Mouse (Mus musculus) kidney, postnatal 10 days (tissue): ENCODE measurements around the gene Cops4.

ENCODE experiments used
- DNase-seq: peaks from one replicate; pipeline ENCODE4 v3.0.0; 2021; ENCODE audit warnings: mixed read lengths

The Cops4 gene

DNA sequence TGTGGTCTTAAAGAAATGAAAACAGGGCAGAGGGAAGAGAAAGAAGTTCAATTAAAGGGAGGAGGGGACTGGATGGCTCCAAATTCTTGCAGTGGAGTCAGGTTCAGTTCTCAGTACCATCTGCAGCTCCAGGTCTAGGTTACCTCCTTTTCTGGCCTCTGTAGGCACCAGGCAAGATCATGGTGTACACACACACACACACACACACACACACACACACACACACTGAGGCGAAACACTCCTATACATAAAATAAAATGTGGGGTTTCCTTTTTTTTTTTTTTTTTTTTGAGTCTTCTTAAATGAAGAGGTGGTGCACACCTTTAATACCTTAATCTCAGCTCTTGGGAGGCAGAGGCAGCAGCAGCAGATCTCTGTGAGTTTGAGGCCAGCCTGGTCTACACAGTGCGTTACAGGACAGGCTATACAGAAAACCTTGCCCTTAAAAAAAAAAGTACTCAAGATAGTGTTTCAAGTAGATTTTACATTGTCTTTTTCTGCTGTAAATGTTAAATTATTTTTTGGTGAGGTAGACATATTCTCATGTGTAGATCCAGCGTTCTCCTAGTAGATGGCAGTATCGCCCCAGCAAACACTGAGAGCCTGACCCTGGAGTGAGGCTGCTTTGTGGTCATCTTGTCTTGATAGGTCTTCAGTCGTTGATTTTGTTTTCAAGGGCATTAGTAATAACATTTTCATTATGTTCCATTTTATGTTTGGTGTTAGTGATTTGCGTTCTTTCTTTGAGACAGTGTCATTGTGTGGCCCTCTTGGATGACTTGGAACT, 28.4 kb downstream of the Cops4 start:
- DNase-seq: peak; percentile 56

DNA sequence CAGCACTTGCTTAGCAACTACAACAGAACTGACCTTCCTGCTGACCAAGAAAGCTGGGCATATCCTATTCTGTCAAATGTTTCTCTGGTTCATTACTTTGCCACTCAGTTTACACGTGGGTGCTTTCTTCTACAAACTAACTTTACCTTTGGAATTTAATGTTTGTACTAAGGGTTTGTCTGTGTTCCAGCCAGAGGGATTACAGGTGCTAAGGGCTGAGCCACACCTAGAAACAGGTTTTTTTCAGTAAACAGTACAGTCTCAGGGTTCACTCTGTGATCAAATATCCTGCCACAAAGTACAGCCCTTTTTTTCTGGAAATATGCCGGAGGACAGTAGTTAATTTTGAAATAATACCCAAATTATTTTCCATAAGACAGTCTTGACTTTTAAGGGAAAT, 30.1 kb downstream of the Cops4 start:
- DNase-seq: no peak

DNA sequence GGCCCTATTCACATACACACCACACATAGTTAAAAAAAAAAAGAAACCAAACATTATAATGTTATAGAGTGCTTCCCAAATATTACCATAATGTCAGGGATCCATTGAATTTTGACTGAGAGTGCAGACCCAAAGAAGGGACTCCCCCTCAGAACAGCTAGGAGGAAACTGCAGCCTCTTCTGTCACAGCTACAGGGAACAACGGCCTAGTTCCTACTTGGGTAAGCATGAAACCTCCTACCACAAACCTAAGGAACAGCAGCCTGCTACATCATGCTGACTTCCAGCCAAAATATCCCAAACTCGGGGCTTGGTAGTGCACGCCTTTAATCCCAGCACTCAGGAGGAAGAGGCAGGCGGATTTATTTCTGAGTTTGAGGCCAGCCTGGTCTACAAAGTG, 31.2 kb downstream of the Cops4 start:
- DNase-seq: no peak

DNA sequence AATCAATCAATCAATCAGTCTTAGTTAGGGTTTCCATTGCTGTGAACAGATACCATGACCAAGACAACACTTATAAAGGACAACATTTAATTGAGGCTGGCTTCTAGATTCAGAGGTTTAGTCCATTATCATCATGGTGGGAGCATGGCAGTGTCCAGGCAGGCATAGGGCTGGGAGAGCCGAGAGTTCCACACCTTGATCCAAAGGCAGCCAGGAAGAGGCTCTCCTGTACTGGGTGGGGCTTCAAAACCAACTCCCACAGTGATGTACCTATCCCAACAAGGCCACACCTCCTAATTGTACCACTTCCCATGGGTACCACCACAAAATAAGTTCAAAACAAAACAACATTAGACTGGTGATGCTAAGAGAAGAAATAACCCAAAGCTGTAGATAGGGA, 32.0 kb downstream of the Cops4 start:
- DNase-seq: no peak

DNA sequence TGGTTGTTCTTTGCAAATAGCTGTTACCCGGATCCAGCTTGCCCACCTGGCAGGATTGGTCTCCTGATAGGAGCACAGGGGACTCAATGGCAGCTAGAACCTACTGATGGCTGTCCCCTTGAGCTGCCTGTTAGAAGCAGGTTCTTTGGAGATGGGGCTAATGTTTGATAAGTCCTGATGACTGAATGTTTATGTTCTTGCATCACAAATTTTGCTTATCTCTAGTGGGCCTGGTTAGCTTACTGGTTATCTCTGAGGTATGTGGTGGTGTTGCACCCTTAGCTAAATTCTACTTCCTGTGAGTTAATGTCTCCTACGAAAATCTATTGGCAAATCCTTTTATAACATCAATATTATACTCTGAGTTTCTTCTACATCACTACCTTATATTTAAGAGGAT, 33.8 kb downstream of the Cops4 start:
- no peak for DNase-seq

- DNase-seq: no peak
These were observed 35.3 kb downstream of the Cops4 start for GRCm38 (mm10) chr5:100553426-100553825.

GRCm38 (mm10) chr5:100557019-100557418, 38.9 kb downstream of the Cops4 start:
- no peak for DNase-seq

DNA sequence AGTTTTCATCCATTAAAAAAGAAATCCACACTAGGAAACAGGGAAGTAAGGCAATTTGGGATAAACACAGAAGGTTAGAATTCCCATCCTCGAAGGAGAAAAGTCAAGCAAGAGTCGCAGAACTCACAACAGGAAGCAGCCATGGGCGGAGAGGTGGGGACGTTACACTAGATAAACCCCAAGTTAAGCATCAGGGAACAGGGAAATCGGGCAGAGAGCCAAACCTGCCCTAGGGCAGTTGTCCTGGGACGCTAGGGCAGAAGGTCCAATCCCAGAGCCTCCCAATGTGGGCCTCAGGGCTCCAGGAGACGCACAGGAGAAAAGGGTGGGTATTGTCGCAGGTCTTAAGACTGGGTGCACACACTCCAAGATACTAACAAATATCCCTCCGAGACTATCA, 39.4 kb downstream of the Cops4 start:
- DNase-seq: peak; percentile 58

DNA sequence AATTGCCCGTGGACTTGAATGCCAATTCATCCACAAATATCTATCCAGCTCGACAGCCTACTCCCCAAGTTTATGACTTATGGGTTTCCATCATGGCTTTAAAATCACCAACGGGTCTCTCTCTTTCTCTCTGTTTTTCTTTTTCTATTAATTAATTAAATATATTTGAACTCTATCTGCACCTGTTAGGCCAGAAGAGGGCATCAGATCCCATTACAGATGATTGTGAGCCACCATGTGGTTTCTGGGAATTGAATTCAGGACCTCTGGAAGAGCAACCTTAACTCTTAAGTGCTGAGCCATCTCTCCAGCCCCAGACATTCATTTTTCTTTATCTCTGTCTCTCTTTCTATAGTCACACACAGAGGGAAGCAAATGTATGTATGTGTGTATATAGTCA, 40.7 kb downstream of the Cops4 start:
- no peak for DNase-seq

- no peak for DNase-seq
These were observed 41.2 kb downstream of the Cops4 start for GRCm38 (mm10) chr5:100559357-100559756.

- no peak for DNase-seq
These were observed 44.6 kb downstream of the Cops4 start for GRCm38 (mm10) chr5:100562702-100563101.

GRCm38 (mm10) chr5:100566798-100567197, 48.7 kb downstream of the Cops4 start:
- DNase-seq: peak; percentile 29

DNA sequence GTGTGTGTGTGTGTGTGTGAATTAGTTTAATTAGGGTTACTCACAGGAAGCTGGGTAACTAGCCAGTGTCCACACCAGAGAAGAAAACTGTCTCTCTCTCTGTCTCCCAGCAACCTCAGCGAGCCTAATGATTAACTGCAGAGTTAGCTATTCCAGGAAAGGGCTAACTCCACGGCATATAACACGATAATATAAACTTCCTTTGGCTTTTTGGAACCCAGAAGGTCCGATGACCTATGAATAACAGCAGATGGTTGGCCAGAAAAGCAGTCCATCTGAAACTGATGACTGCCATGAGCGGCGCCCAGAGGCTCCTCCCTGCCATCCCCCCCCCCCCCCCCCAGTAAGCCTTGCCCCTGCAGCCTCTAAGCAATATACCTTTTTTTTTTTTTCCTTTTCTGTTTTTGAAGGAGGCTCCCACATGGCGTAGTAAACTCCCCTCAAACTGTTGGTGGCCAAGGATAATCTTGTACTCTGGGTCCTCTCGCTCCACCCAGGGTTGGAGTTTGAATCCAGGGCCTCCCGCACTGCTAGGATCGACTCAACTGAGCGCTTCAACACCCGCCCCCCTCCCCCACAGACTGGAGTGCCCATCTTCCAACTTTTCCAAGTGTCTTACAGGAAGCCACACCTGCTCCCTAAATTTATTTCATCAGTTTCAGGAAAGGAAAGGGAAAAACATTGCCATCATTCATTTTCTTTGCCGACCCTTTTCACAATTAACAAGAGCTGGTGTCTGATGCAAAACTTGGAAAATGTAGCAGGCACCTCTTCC, 49.3 kb downstream of the Cops4 start:
- peak; percentile 61 for DNase-seq

DNA sequence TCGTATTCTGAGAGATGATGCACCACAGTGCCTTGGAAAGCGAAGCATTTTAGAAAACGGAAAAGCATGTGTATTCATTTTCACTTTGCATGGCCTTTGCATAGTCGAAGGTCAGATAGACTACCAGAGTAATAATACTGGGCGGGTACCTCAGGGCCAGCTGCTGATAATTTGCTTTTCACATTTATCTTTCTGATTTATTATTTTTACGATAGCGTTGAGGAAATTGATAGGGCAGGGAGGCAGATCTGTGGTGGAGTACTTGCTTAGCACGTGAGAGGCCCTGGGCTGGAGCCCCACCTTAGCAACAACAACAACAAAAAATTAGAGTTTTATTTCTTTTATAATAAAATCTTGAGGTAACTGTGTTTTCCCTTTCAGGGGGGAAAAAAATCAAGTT, 50.1 kb downstream of the Cops4 start:
- DNase-seq: no peak

GRCm38 (mm10) chr5:100568802-100569201, 50.7 kb downstream of the Cops4 start:
- DNase-seq: no peak

GRCm38 (mm10) chr5:100569250-100569934, 51.3 kb downstream of the Cops4 start:
- DNase-seq: no peak

- DNase-seq: no peak
These were observed 52.0 kb downstream of the Cops4 start for GRCm38 (mm10) chr5:100569997-100570595.

- peak; percentile 47 for DNase-seq
These were observed 52.6 kb downstream of the Cops4 start for GRCm38 (mm10) chr5:100570716-100571115.

DNA sequence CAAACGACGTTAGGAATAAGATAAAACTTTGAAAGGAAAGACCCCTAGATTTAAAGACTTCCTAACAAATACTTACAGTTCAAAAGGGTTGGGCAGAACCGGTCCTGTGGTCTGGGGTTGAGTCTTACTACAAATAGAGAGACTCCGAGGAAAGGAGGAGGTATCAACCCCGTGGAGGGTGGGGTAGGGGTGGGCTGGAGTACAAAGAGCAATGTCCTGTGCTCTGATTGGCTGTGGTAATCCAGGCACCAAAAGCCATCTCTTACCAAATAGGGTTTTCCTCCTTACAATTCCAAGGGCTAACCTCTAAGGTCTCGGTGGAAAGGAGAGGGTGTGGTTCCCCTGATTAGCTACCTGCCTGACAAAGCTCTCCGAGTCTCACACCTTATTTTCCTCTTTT, 54.0 kb downstream of the Cops4 start, which contains the start of gene Plac8:
Plac8 (minus strand) TSS at position 177 of the 400 bp plus-strand sequence.
- DNase-seq: peak; percentile 41

DNA sequence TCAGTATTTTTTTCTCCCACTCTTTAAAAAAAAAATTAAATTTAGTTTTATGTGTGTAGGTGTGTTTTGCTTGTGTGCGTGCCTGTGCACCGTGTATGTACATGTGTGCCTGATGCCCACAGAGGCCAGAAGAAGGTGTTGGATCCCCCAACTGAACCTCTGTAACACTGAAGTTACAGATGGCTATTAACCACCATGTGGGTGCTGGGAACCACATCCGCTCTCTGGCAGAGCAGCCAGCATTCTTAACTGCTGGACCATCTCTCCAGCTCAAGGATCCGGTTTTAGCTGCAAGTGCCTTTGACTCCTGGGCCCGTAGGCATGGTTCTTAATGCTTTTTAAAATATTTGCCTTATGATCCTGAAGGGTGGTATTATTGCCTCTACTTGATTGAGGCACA, 55.1 kb downstream of the Cops4 start:
- no peak for DNase-seq

- DNase-seq: no peak
These were observed 56.7 kb downstream of the Cops4 start for GRCm38 (mm10) chr5:100574771-100575170.

DNA sequence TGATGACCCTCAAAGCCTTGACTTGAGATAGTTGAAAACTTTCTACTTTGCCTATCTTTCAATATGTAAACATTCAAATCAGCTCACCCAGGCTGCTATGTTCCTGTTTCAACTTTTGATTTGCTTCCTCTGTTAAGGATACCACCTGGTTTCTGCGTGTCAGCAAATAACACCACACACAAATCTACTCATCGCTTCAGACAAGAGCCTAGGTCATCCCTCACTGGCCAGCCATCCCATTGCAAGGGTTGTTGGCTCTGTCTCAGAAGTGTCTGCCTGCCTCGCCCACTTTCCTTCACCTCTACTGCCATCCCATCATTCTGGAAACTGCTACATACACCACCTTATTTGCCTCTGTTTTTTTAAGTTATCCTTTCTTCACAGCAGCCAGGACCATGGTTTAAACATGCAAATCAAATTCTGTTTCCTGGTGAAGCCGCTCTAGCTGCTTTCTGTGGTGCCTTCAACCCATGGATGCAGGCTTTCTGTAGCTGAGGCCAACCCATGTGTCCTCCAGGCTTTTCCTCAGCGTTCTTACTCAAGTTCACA, 60.8 kb downstream of the Cops4 start:
- DNase-seq: no peak
